Mouse (Mus musculus) neural tube, embryonic 10.5 days (tissue): ENCODE measurements around the gene Tmem176a.
A peak's percentile ranks its signal among the peaks of the same experiment; 100 is the strongest.
"Not testable (repeated sequence)": the region's sequence is repeated elsewhere in the genome, so short reads cannot be mapped to it uniquely, and the experiment has no call there.

Experiments
- DNase-seq: peaks from one replicate; pipeline ENCODE4 v3.0.0-alpha.2; 2017; ENCODE audit warnings: low spot score; ENCODE audit errors: extremely low spot score

Gene Tmem176a

GRCm38 (mm10) chr6:48840371-48840969 is at the start of gene Tmem176a:
Tmem176a (plus strand) TSS chr6:48840919.
- peak; percentile 22 for DNase-seq

GRCm38 (mm10) chr6:48801897-48802296 is 38.8 kb upstream of the Tmem176a start:
- DNase-seq: no peak

- no peak for DNase-seq
These were observed 37.2 kb upstream of the Tmem176a start for GRCm38 (mm10) chr6:48803406-48804051.

GRCm38 (mm10) chr6:48804346-48804745 is 36.4 kb upstream of the Tmem176a start:
- no peak for DNase-seq

GRCm38 (mm10) chr6:48806746-48807145 is 34.0 kb upstream of the Tmem176a start:
- DNase-seq: no peak

GRCm38 (mm10) chr6:48809494-48810219 is 31.1 kb upstream of the Tmem176a start:
- DNase-seq: no peak

GRCm38 (mm10) chr6:48815013-48815412 is 25.7 kb upstream of the Tmem176a start:
- no peak for DNase-seq

- DNase-seq: peak; percentile 61
These were observed 22.9 kb upstream of the Tmem176a start for GRCm38 (mm10) chr6:48817815-48818214.

- not testable (repeated sequence) for DNase-seq
These were observed 18.5 kb upstream of the Tmem176a start for GRCm38 (mm10) chr6:48821991-48822785.

- no peak for DNase-seq
These were observed 15.7 kb upstream of the Tmem176a start for GRCm38 (mm10) chr6:48825016-48825415.

GRCm38 (mm10) chr6:48828976-48829375 is 11.7 kb upstream of the Tmem176a start:
- no peak for DNase-seq

- no peak for DNase-seq
These were observed 11.1 kb upstream of the Tmem176a start for GRCm38 (mm10) chr6:48829651-48830050.

GRCm38 (mm10) chr6:48830241-48830640 is 10.5 kb upstream of the Tmem176a start:
- no peak for DNase-seq

GRCm38 (mm10) chr6:48831141-48831540 is 9.6 kb upstream of the Tmem176a start:
- no peak for DNase-seq

GRCm38 (mm10) chr6:48832426-48832825 is 8.3 kb upstream of the Tmem176a start:
- no peak for DNase-seq

- no peak for DNase-seq
These were observed 7.2 kb upstream of the Tmem176a start for GRCm38 (mm10) chr6:48833515-48833914.

- no peak for DNase-seq
These were observed 5.5 kb upstream of the Tmem176a start for GRCm38 (mm10) chr6:48835241-48835640.

GRCm38 (mm10) chr6:48836146-48836545 is 4.6 kb upstream of the Tmem176a start:
- no peak for DNase-seq

GRCm38 (mm10) chr6:48837516-48837915 is 3.2 kb upstream of the Tmem176a start:
- DNase-seq: peak; percentile 5

GRCm38 (mm10) chr6:48838321-48839080 is 2.2 kb upstream of the Tmem176a start:
- no peak for DNase-seq
